Mouse (Mus musculus) lung, embryonic 16.5 days (tissue): ENCODE measurements at regions not wholly inside any gene's neighbourhood (a gene's known extent, or its start where the extent isn't known, plus 50 kb on each side); places are given as distances from the start of the nearest gene placed in this dataset.

Source experiments
- ATAC-seq: fragments of 200-750 bp; cut with Nextera tagmentation; 2 replicates; pipeline ENCODE4 v1.8.0; 2017; ENCODE audit warnings: low read depth, mild to moderate bottlenecking, moderate library complexity
- H3K27ac ChIP-seq: fragments of 300-500 bp; sonication (generic); 2 replicates; pipeline ENCODE4 v1.5.1; 2014; ENCODE audit warnings: mild to moderate bottlenecking, control low read depth, low read length
- H3K27me3 ChIP-seq: fragments of 300-500 bp; sonication (generic); 2 replicates; pipeline ENCODE4 v1.6.1; 2014; ENCODE audit warnings: low read depth, low read length, mixed read lengths; ENCODE audit not compliant: control insufficient read depth, insufficient read depth
- H3K36me3 ChIP-seq: fragments of 300-500 bp; sonication (generic); 2 replicates; pipeline ENCODE4 v1.6.1; 2014; ENCODE audit warnings: low read length; ENCODE audit not compliant: control insufficient read depth, insufficient read depth
- H3K4me1 ChIP-seq: fragments of 300-500 bp; sonication (generic); replicated peaks from 2 replicates; pipeline ENCODE4 v1.6.1; 2014; ENCODE audit warnings: low read length, mixed read lengths; ENCODE audit not compliant: control insufficient read depth, insufficient read depth
- H3K4me2 ChIP-seq: fragments of 300-500 bp; sonication (generic); 2 replicates; pipeline ENCODE4 v1.6.1; 2014; ENCODE audit warnings: low read depth, low read length, control low read depth
- H3K4me3 ChIP-seq: fragments of 300-500 bp; sonication (generic); 2 replicates; pipeline ENCODE4 v1.5.1; 2014; ENCODE audit warnings: mild to moderate bottlenecking, low read length, control low read depth
- H3K9ac ChIP-seq: fragments of 300-500 bp; sonication (generic); 2 replicates; pipeline ENCODE4 v1.6.1; 2014; ENCODE audit warnings: low read length, control low read depth
- H3K9me3 ChIP-seq: fragments of 300-500 bp; sonication (generic); 2 replicates; pipeline ENCODE4 v1.6.1; 2016; ENCODE audit warnings: low read length; ENCODE audit not compliant: control insufficient read depth
- WGBS: fragments of 180-500 bp; shearing (Covaris S2); extraction: QIAGEN DNeasy Blood & Tissue Kit; methylation state at CpG from one replicate; pipeline ENCODE4 v1.1.7; 2014; 5-methylcytosine and 5-hydroxymethylcytosine counted together

- no peak overlapping the region for H3K4me2 ChIP-seq
- H3K36me3 ChIP-seq: no peaks in the 10 kb centered on the region
- H3K9ac ChIP-seq: no peak overlapping the region
- no peaks in the 10 kb centered on the region for H3K9me3 ChIP-seq
- 65% methylated on average over 7 of the region's 7 CpGs for WGBS
- H3K27me3 ChIP-seq: no peaks in the 10 kb centered on the region
- ATAC-seq: no peak
- H3K4me3 ChIP-seq: no peak overlapping the region
- H3K4me1 ChIP-seq: peaks cover 6% of the 10 kb centered on the region; the same call in 1 of the 2 replicates
- no peak overlapping the region for H3K27ac ChIP-seq
These were observed 59.4 kb upstream of the Neo1 start for GRCm38 (mm10) chr9:59095626-59096025.

GRCm38 (mm10) chr9:59094106-59094505 lies 57.9 kb upstream of the Neo1 start:
- Histone ChIP-seq H3K4me3 (no peak overlapping the region), H3K4me2 (no peak overlapping the region), H3K27me3 (no peaks in the 10 kb centered on the region), H3K36me3 (no peaks in the 10 kb centered on the region), H3K4me1 (peaks cover 6% of the 10 kb centered on the region; the same call in 1 of the 2 replicates), H3K27ac (no peak overlapping the region), H3K9ac (no peak overlapping the region), H3K9me3 (no peaks in the 10 kb centered on the region)
- ATAC-seq: no peak
- 69% methylated on average over 4 of the region's 4 CpGs for WGBS

GRCm38 (mm10) chr9:59091179-59091578 lies 54.9 kb upstream of the Neo1 start:
- Histone ChIP-seq H3K4me3 (no peak overlapping the region), H3K4me2 (no peak overlapping the region), H3K9ac (no peak overlapping the region), H3K27ac (no peak overlapping the region), H3K4me1 (no peaks in the 10 kb centered on the region), H3K27me3 (no peaks in the 10 kb centered on the region), H3K9me3 (no peaks in the 10 kb centered on the region), H3K36me3 (no peaks in the 10 kb centered on the region)
- 89% methylated on average over 3 of the region's 3 CpGs for WGBS
- no peak for ATAC-seq

GRCm38 (mm10) chr9:59087704-59088103 lies 51.5 kb upstream of the Neo1 start:
- no peak overlapping the region for H3K9ac ChIP-seq
- WGBS: 66% methylated on average over 3 of the region's 3 CpGs
- no peaks in the 10 kb centered on the region for H3K4me1 ChIP-seq
- no peak overlapping the region for H3K27ac ChIP-seq
- H3K9me3 ChIP-seq: no peaks in the 10 kb centered on the region
- no peak overlapping the region for H3K4me3 ChIP-seq
- ATAC-seq: no peak
- no peaks in the 10 kb centered on the region for H3K27me3 ChIP-seq
- no peaks in the 10 kb centered on the region for H3K36me3 ChIP-seq
- no peak overlapping the region for H3K4me2 ChIP-seq

GRCm38 (mm10) chr9:59087112-59087511 lies 50.9 kb upstream of the Neo1 start:
- Histone ChIP-seq H3K36me3 (no peaks in the 10 kb centered on the region), H3K4me3 (no peak overlapping the region), H3K4me2 (no peak overlapping the region), H3K9me3 (no peaks in the 10 kb centered on the region), H3K27me3 (no peaks in the 10 kb centered on the region), H3K9ac (no peak overlapping the region), H3K27ac (no peak overlapping the region), H3K4me1 (no peaks in the 10 kb centered on the region)
- ATAC-seq: no peak
- 54% methylated on average over 9 of the region's 9 CpGs for WGBS

- H3K4me2 ChIP-seq: no peak overlapping the region
- no peaks in the 10 kb centered on the region for H3K9me3 ChIP-seq
- H3K4me1 ChIP-seq: no peaks in the 10 kb centered on the region
- no peak overlapping the region for H3K27ac ChIP-seq
- H3K4me3 ChIP-seq: no peak overlapping the region
- WGBS: 81% methylated on average over 10 of the region's 10 CpGs
- ATAC-seq: no peak
- no peaks in the 10 kb centered on the region for H3K27me3 ChIP-seq
- H3K36me3 ChIP-seq: no peaks in the 10 kb centered on the region
- H3K9ac ChIP-seq: no peak overlapping the region
These were observed 50.4 kb upstream of the Neo1 start for GRCm38 (mm10) chr9:59086556-59087102.
